Mouse (Mus musculus): ENCODE data around the gene Gm3259.
"Not testable (repeated sequence)": the region's sequence is repeated elsewhere in the genome, so short reads cannot be mapped to it uniquely, and the experiment has no call there.

Gene Gm3259

GRCm38 (mm10) chr5:95305611-95306010 is at the start of gene Gm3259:
Gene Gm3259 (plus strand): TSS chr5:95305911.
- not testable (repeated sequence) for DNase-seq (ENCODE audit: low spot score in 2 of 2)

DNA sequence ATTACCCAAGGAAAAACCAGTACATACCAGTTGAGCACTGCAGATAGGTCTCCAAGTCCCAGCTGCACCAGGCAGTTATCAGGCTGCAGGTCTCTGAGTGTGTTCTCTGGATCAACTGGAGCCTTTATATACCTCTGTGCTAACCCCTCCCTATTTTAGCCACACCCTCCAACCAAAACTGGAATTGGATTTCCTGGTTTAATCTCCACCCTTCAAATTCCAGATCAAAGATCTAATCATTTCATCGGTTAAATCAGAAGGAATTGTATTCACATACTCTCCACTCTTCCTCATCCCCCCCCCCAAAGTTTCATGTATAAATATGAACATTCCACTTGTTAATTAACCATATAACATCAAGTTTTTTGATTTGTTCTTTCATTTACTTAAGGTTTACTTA is 33.0 kb upstream of the Gm3259 start, which contains the start of gene Gm10424:
Gene Gm10424 (minus strand): TSS at position 101 of the 400 bp plus-strand sequence.
- not testable (repeated sequence) for DNase-seq (ENCODE audit: low spot score in 2 of 2)
